Mouse (Mus musculus): ENCODE results near the gene Olfr38.
A peak's percentile ranks its signal among the peaks of the same experiment; 100 is the strongest.

The Olfr38 gene

GRCm38 (mm10) chr6:42756104-42756503 is at the start of gene Olfr38:
Olfr38 (plus strand) TSS chr6:42756404.
- no peak for DNase-seq

DNA sequence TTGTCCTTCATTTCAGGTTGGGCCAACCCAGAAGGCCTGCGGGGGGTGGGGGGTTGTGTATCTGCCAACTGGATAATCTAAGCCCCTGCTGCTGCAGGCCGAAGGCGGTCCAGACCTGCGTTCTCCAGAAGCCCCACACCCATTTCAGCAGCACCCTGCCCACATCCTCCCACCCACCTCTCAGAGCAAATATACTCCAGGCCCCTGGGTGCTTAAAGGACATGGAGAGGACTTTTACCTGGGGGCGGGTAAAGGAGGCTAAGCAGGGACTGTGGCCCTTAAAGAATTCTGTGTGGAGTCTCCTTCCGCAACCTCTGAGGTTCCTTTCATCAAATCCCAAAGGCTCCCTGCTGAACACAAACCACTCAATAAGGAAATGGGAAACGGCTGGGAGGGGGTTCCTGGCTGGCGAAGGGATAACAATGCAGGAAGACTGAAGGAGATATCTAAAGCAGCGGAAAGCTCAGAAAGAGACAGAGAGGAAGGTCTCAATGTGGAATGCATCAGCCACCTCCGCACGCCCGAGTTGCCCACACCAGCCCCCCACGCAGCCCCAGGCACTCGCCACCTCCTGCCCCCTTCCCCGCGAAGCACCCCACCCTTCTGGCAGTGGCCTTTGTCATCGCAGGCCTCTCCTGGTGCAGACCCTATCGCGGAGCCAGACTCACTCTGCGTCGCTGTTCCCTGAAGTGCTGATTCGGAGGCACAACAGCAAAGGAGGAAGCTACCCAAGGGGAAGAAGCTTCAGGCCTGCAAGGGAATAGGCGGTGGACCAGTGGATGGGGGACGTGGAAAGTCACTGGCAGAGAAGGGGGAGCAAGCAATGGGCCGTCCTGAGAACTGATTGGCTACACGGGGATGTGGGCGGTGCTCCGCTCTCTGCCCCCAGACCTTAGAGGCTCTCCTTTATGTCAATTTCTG is 46.7 kb upstream of the Olfr38 start, which contains the start of gene Tcaf1:
Gene Tcaf1 (minus strand): TSS at position 798 of the 921 bp plus-strand sequence.
- DNase-seq: peak; percentile 53 to 57

- DNase-seq: no peak
Measured at GRCm38 (mm10) chr6:42714668-42715067, 41.5 kb upstream of the Olfr38 start.

DNA sequence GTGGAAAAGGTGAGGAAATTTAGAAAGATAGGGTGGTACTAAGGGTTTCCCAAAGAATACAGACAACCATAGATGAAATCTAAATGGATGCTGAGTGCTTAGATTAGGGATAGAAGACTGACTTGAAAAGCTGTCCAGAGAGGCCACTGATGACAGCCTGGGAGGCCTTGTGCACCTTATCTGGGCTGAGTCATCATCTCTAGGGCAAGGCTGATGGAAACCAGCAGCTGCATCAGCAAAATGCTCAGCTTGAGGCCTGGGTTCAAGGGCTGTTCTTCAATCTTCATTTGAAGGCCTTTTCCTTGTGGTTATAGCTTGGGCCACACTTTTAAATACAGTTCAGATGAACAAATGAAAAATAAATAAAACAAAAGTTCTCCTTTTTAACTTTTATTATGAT is 38.2 kb upstream of the Olfr38 start:
- no peak for DNase-seq

DNA sequence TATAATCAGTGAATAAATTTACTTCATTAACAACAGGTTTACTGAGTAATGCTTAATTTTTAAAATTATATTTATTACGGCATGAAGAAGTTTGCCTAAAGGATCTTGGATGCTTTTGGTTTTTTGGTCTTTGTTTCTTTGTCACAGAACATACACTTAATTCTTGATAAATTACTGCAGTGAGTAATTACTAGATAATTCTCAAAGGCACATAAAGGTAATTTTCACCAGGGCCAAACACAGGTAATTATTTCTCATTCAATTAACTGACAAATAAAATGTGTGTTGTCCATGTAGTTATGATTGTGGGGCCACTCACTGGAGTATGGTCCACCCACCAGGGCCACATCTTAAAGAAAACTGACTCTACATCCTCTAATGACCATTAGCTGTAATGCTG is 17.1 kb upstream of the Olfr38 start, which contains the start of gene Olfr453:
Gene Olfr453 (plus strand): TSS at position 301 of the 400 bp plus-strand sequence.
- no peak for DNase-seq

DNA sequence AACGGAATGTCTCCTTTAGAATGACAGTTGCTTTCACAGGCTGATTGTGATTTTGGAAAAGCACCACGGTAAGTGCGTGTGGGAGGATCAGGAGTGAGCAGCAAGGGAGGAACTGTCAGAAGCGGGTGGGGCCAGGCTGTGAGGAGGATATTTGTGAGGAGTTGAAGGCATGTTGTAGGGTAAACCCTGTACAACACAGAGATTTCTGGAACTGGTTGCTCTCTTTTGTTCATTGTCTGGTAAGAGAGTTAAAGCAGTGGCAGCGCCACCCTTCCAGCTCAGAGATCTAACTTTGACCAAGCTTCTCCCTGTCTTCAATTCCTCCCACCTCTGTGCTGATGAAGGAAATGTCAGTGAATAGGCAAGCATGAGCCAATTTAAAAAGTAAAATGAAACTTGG is 13.9 kb upstream of the Olfr38 start:
- no peak for DNase-seq

DNA sequence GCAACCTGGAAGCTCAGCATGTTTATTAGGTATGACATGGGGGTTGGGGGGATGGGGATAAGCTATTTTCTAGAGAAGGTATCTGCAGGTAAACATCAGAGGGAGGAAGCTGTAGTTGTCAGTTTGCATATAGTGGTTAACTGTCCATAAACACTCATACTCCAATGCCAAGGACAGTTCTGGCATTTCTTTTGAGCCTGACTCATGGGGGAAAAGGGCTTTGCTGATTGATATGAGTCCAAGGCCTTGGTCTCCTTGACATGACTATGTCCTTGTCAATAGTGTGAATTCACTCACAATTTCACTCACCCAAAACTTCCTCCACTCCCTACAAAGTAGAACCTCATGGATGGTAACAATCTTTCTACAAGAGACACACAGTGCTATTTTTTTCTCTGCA is 8.4 kb upstream of the Olfr38 start:
- no peak for DNase-seq

GRCm38 (mm10) chr6:42777066-42777465 is 20.9 kb downstream of the Olfr38 start:
- no peak for DNase-seq

DNA sequence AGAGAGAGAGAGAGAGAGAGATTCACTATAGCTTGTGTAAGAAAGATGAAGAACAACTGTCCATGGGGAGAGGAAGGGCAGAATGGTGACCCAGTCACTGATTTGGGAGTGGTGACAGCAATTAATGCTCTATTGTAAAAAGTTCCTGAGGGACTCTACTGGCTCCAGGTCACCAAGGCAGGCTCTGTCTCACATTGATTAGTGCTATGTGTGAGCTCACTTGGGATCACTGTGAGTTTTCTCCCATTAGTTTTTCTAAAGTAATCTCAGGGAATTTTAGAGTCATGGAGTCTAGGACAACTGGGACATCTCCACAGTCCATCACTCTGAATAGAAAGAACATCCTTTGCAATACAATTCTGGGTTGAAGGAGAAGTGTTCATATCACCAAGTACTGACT is 28.6 kb downstream of the Olfr38 start, which contains the start of gene Olfr452:
Gene Olfr452 (plus strand): TSS at position 301 of the 400 bp plus-strand sequence.
- DNase-seq: no peak

- DNase-seq: no peak
Measured at GRCm38 (mm10) chr6:42790247-42790948, 34.2 kb downstream of the Olfr38 start.

GRCm38 (mm10) chr6:42790949-42791556 is 34.8 kb downstream of the Olfr38 start:
- DNase-seq: no peak

DNA sequence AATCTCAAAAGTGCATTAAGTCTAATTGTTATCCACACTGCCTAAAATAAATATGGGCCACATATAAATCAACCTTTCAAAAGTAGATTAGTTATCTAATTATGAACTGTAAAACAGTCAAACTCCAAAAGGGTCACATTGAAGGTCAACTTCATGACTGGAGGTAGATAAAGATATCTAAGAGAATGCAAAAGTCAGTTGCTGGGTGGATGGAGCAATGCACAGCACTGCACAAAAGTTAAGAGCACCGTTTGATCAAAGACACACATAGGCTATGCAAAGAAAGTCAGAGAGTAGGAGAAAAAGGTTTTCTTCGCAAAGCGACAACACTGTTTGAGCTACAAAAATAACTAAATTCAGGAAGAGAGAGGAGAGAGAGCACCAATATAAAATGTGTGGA is 38.8 kb downstream of the Olfr38 start:
- DNase-seq: no peak

DNA sequence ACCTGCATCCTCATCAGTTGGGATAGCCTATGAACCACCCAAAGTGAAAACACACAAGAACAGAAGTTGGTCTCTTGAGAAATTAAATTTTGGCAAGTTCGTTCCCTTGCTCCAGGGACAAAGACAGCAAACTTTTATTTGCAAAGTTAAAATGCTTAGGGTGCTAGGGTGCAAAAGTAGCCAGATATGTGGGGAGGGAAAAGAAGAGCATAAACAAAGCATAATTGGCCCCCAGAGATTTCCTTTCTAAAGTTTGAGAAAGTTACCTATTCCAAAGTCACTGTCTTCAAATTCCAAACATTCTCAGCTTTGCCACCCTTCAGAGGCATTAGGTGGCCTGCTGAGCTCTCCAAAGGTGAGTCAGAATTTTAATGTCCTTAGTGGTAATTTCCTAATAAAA is 55.4 kb downstream of the Olfr38 start, which contains the start of gene Olfr450:
Gene Olfr450 (plus strand): TSS at position 301 of the 400 bp plus-strand sequence.
- no peak for DNase-seq

Measured in kidney, adult 8-10 months (tissue).